Mouse (Mus musculus) frontal cortex, postnatal 25 days (tissue): ENCODE measurements at regions not wholly inside any gene's neighbourhood (a gene's known extent, or its start where the extent isn't known, plus 50 kb on each side); places are given as distances from the start of the nearest gene placed in this dataset.
"Not testable (repeated sequence)": the region's sequence is repeated elsewhere in the genome, so short reads cannot be mapped to it uniquely, and the experiment has no call there.

Experiments
- DNase-seq, 2 experiments: peaks; one replicate each; pipeline ENCODE4 v3.0.0; 2022; ENCODE audit warnings: low spot score in 2 of 2

GRCm38 (mm10) chr10:27761402-27761801 lies 141.8 kb upstream of the Lama2 start:
- peak in 1 of 2 experiments; percentile 5 for DNase-seq

- no peak for DNase-seq
Measured at GRCm38 (mm10) chr10:27802368-27802767, 182.8 kb upstream of the Lama2 start.

- no peak for DNase-seq
Measured at GRCm38 (mm10) chr10:27809539-27809938, 190.0 kb upstream of the Lama2 start.

GRCm38 (mm10) chr10:27825671-27826070 lies 206.1 kb upstream of the Lama2 start:
- not testable (repeated sequence) for DNase-seq

- DNase-seq = no peak
Measured at GRCm38 (mm10) chr10:27828346-27828745, 208.8 kb upstream of the Lama2 start.

GRCm38 (mm10) chr10:27838666-27839065 lies 219.1 kb upstream of the Lama2 start:
- no peak for DNase-seq

- no peak for DNase-seq
Measured at GRCm38 (mm10) chr10:27841042-27841709, 221.6 kb upstream of the Lama2 start.

- DNase-seq = no peak
Measured at GRCm38 (mm10) chr10:27843010-27843409, 223.5 kb upstream of the Lama2 start.

- no peak for DNase-seq
Measured at GRCm38 (mm10) chr10:27863625-27864024, 211.0 kb upstream of the Ptprk start.

GRCm38 (mm10) chr10:27880867-27881266 lies 193.8 kb upstream of the Ptprk start:
- DNase-seq = no peak

GRCm38 (mm10) chr10:27891778-27892512 lies 182.7 kb upstream of the Ptprk start:
- no peak for DNase-seq

- no peak for DNase-seq
Measured at GRCm38 (mm10) chr10:27916406-27916805, 158.2 kb upstream of the Ptprk start.

- no peak for DNase-seq
Measured at GRCm38 (mm10) chr10:27927266-27927665, 147.4 kb upstream of the Ptprk start.

GRCm38 (mm10) chr10:27942136-27942535 lies 132.5 kb upstream of the Ptprk start:
- DNase-seq = no peak

- no peak for DNase-seq
Measured at GRCm38 (mm10) chr10:27949127-27949526, 125.5 kb upstream of the Ptprk start.

- no peak for DNase-seq
Measured at GRCm38 (mm10) chr10:27968202-27968601, 106.4 kb upstream of the Ptprk start.

GRCm38 (mm10) chr10:27984047-27984446 lies 90.6 kb upstream of the Ptprk start:
- DNase-seq = no peak

GRCm38 (mm10) chr10:27985068-27985467 lies 89.6 kb upstream of the Ptprk start:
- DNase-seq = no peak

- DNase-seq = no peak
Measured at GRCm38 (mm10) chr10:27987026-27987425, 87.6 kb upstream of the Ptprk start.

GRCm38 (mm10) chr10:27988066-27988465 lies 86.6 kb upstream of the Ptprk start:
- DNase-seq = no peak

GRCm38 (mm10) chr10:27990359-27991056 lies 84.1 kb upstream of the Ptprk start:
- no peak for DNase-seq

- no peak for DNase-seq
Measured at GRCm38 (mm10) chr10:27991057-27991365, 83.6 kb upstream of the Ptprk start.
